Mouse (Mus musculus): Measurements from ENCODE around the gene Nedd4. TPM values are rescaled to one million over a fixed set of nuclear protein-coding genes. Genes with fewer than 3 reads are reported as not detected.

The Nedd4 gene
- polyA plus RNA-seq, 1 experiment from 2014 or later: 512 TPM

DNA sequence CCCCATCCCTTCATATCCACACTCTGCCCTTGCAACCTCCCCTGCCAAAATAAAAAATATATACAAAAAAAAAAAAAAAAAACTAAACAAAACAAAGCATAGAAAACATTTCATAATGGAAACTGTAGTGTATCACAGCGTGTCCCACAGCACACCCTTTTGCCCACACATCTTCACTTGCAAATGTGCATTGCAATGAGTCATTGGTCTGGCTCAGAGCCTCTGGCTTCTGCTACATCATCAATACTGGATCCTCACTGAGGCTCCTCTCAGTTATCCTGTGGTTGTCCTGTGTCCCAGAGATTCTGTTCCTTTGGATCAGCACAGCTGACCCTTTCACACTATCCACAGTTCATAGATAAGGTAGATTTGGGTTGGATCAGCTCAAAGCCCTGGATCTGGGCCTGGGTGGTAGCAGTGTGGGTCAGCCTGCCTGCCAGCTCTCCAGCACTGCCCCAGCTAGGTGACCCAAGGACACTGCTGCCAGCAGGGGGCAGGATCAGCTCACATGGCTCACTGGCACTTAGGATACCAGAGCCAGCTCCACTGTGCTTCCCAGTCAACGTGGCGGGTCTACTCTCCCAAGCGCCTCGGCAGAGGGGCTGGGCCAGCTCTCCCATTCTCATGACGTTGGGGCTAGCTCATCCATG, 7.4 kb upstream of the Nedd4 start:
- no peaks in the 10 kb centered on the region for H3K36me3 ChIP-seq
- peak; percentile 57 for ATAC-seq
- no peak overlapping the region for H3K9ac ChIP-seq
- peaks cover 11% of the 10 kb centered on the region; the same call in 1 of the 2 replicates for H3K4me1 ChIP-seq (replicated peaks)
- no peak overlapping the region for H3K4me3 ChIP-seq (replicated peaks)
- H3K27me3 ChIP-seq (replicated peaks): no peaks in the 10 kb centered on the region
- no peak overlapping the region for H3K4me2 ChIP-seq (replicated peaks)
- no peak overlapping the region for H3K27ac ChIP-seq
- H3K9me3 ChIP-seq: no peaks in the 10 kb centered on the region
- 55% methylated on average over 6 of the region's 6 CpGs for whole genome bisulfite sequencing

DNA sequence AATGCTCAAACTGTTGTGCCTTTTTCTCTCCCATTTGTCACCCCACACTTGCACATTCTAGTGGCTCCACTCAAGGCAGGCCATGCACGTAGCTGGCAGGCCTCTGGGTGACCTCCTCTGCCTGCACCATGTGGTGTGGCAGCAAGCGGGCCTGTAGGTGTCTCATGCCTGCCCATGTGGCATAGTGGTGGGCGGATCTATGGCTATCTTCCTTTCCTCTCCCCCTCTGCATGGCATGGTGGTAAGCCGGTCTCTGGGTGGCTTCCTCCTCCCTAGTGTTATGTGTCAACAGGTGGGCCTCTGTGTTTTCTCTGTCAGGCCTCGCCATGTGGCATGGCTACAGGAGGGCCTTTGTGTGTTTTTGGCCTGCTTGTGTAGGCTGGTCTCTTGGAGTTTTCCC, 6.5 kb upstream of the Nedd4 start:
- ATAC-seq: no peak
- no peak overlapping the region for H3K4me3 ChIP-seq (replicated peaks)
- WGBS: 80% methylated on average over 5 of the region's 5 CpGs
- peaks cover 11% of the 10 kb centered on the region; the same call in 1 of the 2 replicates for H3K4me1 ChIP-seq (replicated peaks)
- H3K4me2 ChIP-seq (replicated peaks): no peak overlapping the region
- H3K27me3 ChIP-seq (replicated peaks): no peaks in the 10 kb centered on the region
- H3K9ac ChIP-seq: no peak overlapping the region
- no peak overlapping the region for H3K27ac ChIP-seq
- H3K9me3 ChIP-seq: no peaks in the 10 kb centered on the region
- H3K36me3 ChIP-seq: no peaks in the 10 kb centered on the region

DNA sequence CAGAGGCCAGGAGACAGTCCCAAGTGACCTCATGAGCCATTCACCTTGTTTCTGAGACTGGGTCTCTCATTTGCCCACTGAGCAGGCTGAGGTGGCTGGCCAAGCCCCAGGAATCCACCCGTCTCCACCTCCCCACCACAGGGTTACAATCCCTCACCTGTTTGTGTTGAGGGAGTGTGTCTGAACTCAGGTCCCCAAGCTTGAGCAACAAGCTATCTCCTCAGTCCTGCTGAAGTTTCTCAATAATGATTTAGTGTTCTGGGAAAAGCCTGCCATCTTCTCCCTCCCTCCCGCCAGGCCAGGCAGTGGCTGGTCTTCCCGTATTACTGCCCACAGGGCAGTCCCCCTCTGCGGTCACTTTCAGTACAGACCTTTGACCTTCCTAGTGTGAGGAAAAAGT, 5.7 kb upstream of the Nedd4 start:
- no peaks in the 10 kb centered on the region for H3K27me3 ChIP-seq (replicated peaks)
- H3K36me3 ChIP-seq: no peaks in the 10 kb centered on the region
- no peak overlapping the region for H3K9ac ChIP-seq
- H3K27ac ChIP-seq: no peak overlapping the region
- H3K4me1 ChIP-seq (replicated peaks): peaks cover 11% of the 10 kb centered on the region; the same call in 1 of the 2 replicates
- WGBS: 48% methylated on average over 4 of the region's 4 CpGs
- no peak for ATAC-seq
- H3K9me3 ChIP-seq: no peaks in the 10 kb centered on the region
- no peak overlapping the region for H3K4me2 ChIP-seq (replicated peaks)
- no peak overlapping the region for H3K4me3 ChIP-seq (replicated peaks)

DNA sequence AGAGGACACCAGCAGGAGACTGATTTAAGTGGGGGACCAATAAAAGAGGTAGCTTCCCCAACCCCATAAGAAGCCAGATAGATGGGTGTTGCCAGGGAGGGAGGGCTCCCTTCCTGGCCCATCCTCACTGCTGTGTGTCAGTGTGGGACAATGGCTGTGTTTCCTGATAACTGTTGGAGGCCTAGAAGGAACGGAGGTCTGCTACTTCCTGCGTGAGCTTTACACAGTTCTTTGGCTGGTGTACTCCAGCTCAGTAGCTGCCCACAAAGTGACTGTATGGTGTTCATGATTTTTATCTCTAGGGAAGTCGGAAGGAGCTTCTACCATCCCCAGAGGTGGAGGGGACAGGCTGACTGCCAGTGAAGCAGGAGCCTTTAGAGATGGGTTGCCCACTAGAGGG, 5.2 kb upstream of the Nedd4 start:
- no peak overlapping the region for H3K27ac ChIP-seq
- peaks cover 11% of the 10 kb centered on the region; the same call in 1 of the 2 replicates for H3K4me1 ChIP-seq (replicated peaks)
- no peak overlapping the region for H3K9ac ChIP-seq
- no peaks in the 10 kb centered on the region for H3K36me3 ChIP-seq
- ATAC-seq: no peak
- H3K4me2 ChIP-seq (replicated peaks): no peak overlapping the region
- no peak overlapping the region for H3K4me3 ChIP-seq (replicated peaks)
- WGBS: 67% methylated on average over 3 of the region's 3 CpGs
- H3K27me3 ChIP-seq (replicated peaks): no peaks in the 10 kb centered on the region
- no peaks in the 10 kb centered on the region for H3K9me3 ChIP-seq

DNA sequence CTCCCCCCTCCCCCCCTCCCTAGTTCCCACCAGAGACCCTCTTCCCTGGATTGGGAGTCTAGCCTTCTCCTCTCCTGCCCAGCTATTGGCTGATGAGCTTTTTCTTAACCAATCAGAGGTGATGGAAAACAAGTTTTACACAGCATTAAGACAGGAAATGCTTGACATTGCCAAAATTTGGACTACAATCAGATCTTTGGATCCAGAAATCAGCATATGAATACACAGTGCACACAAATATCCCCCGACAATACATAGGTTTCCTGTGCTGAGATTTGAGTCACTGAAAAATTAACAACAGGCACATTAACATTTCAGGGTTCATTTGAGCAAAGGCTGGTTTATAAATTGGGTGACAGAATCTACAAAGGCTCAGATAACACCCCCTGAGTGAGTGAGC, 4.5 kb upstream of the Nedd4 start:
- no peak overlapping the region for H3K9ac ChIP-seq
- no peak overlapping the region for H3K4me3 ChIP-seq (replicated peaks)
- no peaks in the 10 kb centered on the region for H3K36me3 ChIP-seq
- H3K27ac ChIP-seq: no peak overlapping the region
- WGBS: 85% methylated on average over 1 of the region's 1 CpGs
- no peaks in the 10 kb centered on the region for H3K27me3 ChIP-seq (replicated peaks)
- peaks cover 8% of the 10 kb centered on the region; the same call in 1 of the 2 replicates for H3K4me1 ChIP-seq (replicated peaks)
- no peak for ATAC-seq
- H3K9me3 ChIP-seq: no peaks in the 10 kb centered on the region
- no peak overlapping the region for H3K4me2 ChIP-seq (replicated peaks)

DNA sequence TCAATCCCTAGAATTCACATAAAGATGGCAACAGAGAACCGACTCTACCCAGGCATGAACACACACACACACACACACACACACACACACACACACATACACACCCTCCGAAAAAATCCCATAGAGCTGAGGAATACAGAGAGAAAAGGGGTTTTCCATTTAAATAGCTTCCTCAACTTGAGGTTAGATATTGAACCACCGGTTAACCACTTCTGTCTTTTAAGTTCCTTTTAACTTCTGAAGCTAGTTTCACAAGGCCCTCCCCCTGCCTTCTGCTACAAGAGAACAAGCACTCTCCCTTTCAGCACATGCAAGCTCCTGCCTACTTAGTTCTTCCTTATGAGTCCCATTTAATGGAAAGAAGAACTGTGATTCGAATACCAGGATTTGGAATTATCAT, 2.0 kb upstream of the Nedd4 start:
- Histone ChIP-seq H3K36me3 (no peaks in the 10 kb centered on the region), H3K27ac (no peak overlapping the region), H3K9me3 (no peaks in the 10 kb centered on the region), H3K27me3 (replicated peaks) (no peaks in the 10 kb centered on the region), H3K4me2 (replicated peaks) (no peak overlapping the region), H3K4me3 (replicated peaks) (no peak overlapping the region), H3K9ac (no peak overlapping the region), H3K4me1 (replicated peaks) (peaks cover 14% of the 10 kb centered on the region)
- 80% methylated on average over 4 of the region's 4 CpGs for WGBS
- no peak for ATAC-seq

DNA sequence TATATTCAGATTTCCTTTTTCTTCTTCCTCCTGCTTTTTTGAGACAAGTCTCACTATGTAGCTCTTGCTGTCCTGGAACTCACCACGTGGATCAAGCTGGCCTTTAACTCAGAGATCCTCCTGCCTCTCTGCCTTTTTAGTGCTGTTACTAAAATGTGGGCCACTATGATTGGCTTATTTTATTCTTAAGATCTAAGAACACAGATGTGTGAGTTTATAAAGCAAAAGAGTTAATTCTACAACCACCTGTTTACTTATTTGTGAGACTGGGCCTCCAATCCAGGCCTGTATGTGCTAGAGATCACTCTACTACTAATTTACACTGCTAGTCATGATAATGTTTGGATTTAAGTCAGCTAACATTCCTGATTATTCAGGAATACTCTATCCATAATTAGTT, 1.2 kb upstream of the Nedd4 start:
- Histone ChIP-seq H3K4me1 (replicated peaks) (peaks cover 20% of the 10 kb centered on the region), H3K4me2 (replicated peaks) (no peak overlapping the region), H3K36me3 (peaks cover 3% of the 10 kb centered on the region; the same call in 1 of the 2 replicates), H3K4me3 (replicated peaks) (no peak overlapping the region), H3K9ac (no peak overlapping the region), H3K9me3 (no peaks in the 10 kb centered on the region), H3K27ac (peak overlapping the region; percentile 19; the same call in 1 of the 2 replicates), H3K27me3 (replicated peaks) (no peaks in the 10 kb centered on the region)
- WGBS: 60% methylated on average over 1 of the region's 1 CpGs
- no peak for ATAC-seq

DNA sequence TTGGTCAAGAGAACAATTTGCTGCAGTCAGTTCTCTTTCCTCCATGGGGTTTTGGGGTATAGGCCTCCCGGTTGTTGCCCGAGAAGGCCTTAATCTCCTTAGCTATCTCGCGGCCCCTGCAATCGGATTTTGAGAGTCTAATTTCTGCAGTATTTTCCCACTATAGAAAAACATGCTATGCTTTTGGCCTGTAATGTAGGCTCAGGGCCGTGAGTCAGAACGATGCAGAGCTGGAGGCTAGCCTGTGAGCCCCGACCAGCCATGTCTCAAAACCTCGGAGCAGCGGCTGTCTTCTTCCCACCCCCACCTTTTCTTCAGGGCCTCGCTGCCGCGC, 618 bp upstream of the Nedd4 start:
- peak overlapping the region; percentile 99 for H3K4me3 ChIP-seq (replicated peaks)
- H3K4me1 ChIP-seq (replicated peaks): peaks cover 20% of the 10 kb centered on the region
- 1% methylated on average over 13 of the region's 13 CpGs for WGBS
- peak overlapping the region; percentile 99 for H3K27ac ChIP-seq
- peaks cover 3% of the 10 kb centered on the region; the same call in 1 of the 2 replicates for H3K36me3 ChIP-seq
- no peaks in the 10 kb centered on the region for H3K27me3 ChIP-seq (replicated peaks)
- H3K9me3 ChIP-seq: no peaks in the 10 kb centered on the region
- peak overlapping the region; percentile 82 for H3K4me2 ChIP-seq (replicated peaks)
- ATAC-seq: no peak
- H3K9ac ChIP-seq: peak overlapping the region; percentile 100

DNA sequence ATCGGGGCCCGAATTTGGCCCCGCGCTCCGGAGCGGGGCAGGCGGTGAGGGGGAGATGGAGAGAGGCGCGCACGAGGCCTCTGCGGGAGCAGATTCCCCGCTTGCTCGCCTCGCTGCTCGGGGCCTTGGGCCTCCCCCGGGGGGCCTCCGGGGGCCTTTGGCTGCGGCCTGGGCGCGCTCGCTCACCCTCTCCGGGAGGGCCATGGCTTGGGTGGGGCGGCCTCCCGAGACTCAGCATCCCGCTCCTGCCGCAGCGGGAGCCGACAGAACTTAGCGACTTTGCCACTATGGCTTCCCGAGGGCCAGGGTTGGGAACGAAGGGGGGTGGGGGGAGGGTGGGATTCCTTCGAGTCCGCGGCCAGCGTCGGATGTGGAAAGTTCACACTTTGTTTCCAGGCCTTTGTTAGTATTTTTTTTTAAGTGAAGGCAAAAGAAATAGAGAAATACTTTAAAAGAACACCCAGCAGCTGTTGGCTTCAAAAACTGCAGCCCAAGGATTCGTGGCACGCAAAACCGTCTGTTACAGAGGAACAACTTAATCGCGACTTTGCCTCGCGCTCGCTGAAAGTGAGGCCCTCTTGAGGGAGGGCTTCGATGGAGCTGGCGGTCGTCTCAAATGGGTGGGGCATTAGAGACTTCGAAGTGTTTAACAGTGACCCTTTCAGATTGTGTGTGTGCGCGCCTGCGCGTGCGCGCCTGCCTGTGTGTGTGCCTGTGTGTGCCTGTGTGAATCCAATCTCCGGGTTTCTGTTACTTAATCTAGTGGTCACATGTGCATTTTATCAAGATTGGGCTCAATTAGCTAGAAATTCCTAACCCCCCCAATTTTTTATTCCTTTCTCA, 766 bp downstream of the Nedd4 start:
- Histone ChIP-seq H3K36me3 (peaks cover 7% of the 10 kb centered on the region; the same call in 1 of the 2 replicates), H3K9ac (peak overlapping the region; percentile 100), H3K27me3 (replicated peaks) (no peaks in the 10 kb centered on the region), H3K4me1 (replicated peaks) (peaks cover 25% of the 10 kb centered on the region), H3K27ac (peak overlapping the region; percentile 99), H3K4me3 (replicated peaks) (peak overlapping the region; percentile 99), H3K4me2 (replicated peaks) (peak overlapping the region; percentile 82), H3K9me3 (no peaks in the 10 kb centered on the region)
- WGBS: under 1% methylated on average over 53 of the region's 55 CpGs
- peak; percentile 64 for ATAC-seq

DNA sequence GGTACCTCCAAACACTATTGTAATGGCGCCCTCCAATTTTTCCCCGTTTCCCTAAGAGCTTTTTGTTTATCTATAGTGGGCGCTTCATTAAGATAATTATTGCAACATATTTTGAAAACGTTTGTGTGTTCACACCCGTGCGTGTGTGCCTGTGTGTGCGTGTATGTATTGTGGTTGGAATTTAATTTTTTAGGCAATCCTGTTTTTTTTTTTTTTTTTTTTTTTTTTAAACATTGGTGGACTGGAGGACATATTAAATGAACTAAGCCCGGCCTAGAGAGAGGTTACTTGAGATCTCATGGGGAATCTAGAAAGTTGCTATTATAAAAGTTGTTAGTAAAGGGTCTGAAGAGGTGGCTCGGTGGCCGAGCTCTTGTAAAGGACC, 1.4 kb downstream of the Nedd4 start:
- Histone ChIP-seq H3K27ac (peak overlapping the region; percentile 99), H3K4me2 (replicated peaks) (peak overlapping the region; percentile 82), H3K9me3 (no peaks in the 10 kb centered on the region), H3K9ac (peak overlapping the region; percentile 100), H3K27me3 (replicated peaks) (no peaks in the 10 kb centered on the region), H3K4me1 (replicated peaks) (peaks cover 25% of the 10 kb centered on the region), H3K36me3 (peaks cover 7% of the 10 kb centered on the region; the same call in 1 of the 2 replicates), H3K4me3 (replicated peaks) (peak overlapping the region; percentile 99)
- no peak for ATAC-seq
- 5% methylated on average over 10 of the region's 10 CpGs for WGBS

DNA sequence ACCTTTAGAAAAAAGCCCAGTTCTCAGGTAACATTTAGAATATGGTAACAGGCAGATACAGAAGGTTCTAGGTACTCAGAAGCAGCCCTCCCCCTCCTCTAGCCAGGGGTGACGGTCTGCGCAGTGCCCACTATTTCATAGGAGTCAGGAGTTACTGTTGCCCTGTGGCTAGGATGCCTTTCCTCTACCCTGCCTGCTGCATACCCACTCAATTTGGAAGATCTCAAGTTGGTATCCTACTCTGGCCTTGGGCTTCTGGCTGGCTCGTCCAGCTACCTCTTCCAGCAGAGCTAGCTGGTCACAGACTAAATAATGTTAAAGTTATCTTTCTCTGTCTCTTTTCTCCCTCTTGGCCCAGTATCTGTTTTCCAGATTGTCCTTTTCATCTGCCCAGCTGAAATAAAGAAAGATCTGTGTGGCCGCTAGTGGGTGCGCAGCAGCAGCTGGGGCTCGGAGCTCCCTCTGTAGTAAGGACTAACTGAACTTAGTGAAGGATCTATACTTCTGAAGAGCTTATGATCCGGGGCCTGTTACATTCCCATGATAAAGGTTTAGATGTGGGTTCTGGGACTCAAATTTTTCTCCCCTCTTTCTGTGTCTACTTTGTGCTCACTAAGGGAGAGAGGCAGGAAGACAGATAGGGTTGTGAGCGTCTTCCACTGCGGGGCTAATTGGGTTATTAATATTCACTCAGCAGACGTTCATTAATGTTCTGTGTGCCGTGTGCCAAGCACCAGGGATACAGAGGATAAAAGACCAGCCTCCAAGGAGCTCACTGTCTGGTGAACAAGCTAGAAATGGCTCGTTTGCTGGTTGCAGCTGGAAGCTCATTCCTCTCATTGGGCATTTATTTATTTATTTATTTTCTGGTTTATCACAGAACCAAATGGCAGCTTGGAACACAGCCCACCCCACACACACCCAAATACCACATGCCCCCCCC, 2.5 kb downstream of the Nedd4 start:
- no peak for ATAC-seq
- Histone ChIP-seq H3K27ac (peak overlapping the region; percentile 99), H3K36me3 (peaks cover 11% of the 10 kb centered on the region; the same call in 1 of the 2 replicates), H3K4me1 (replicated peaks) (peaks cover 32% of the 10 kb centered on the region), H3K4me2 (replicated peaks) (peak overlapping the region; percentile 82), H3K27me3 (replicated peaks) (no peaks in the 10 kb centered on the region), H3K9ac (peak overlapping the region; percentile 100), H3K4me3 (replicated peaks) (peak overlapping the region; percentile 99), H3K9me3 (no peaks in the 10 kb centered on the region)
- 33% methylated on average over 12 of the region's 12 CpGs for WGBS

DNA sequence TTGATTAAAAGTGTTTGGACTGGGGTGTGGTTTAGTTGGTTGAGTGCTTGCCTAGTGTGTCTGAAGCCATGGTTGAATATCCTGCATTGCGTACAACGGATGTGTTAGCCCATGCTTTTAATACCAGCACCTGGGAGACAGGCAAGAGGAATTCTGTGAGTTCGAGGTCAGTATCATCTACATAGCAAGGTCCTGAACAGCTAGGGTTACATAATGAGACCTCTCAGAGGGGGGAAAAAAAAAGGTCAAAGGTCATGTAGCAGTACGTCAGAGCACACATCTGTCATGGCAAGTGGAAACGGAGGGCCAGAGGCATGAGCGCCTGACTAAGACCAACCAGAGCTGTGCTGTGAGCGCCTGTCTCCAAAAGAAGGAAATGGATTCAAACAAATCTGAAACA, 3.4 kb downstream of the Nedd4 start:
- ATAC-seq: no peak
- Histone ChIP-seq H3K27ac (peak overlapping the region; percentile 99; the same call in 1 of the 2 replicates), H3K27me3 (replicated peaks) (no peaks in the 10 kb centered on the region), H3K36me3 (peaks cover 15% of the 10 kb centered on the region; the same call in 1 of the 2 replicates), H3K9me3 (no peaks in the 10 kb centered on the region), H3K4me2 (replicated peaks) (peak overlapping the region; percentile 82), H3K4me3 (replicated peaks) (peak overlapping the region; percentile 99; the same call in 1 of the 2 replicates), H3K4me1 (replicated peaks) (peaks cover 32% of the 10 kb centered on the region), H3K9ac (no peak overlapping the region)
- 39% methylated on average over 7 of the region's 7 CpGs for WGBS

Measured in intestine, embryonic 15.5 days (tissue).